Mouse (Mus musculus) c-Kit-positive CD71-positive TER-119-positive erythroid progenitor cells, embryonic 14.5 days (primary cell): ENCODE measurements at regions not wholly inside any gene's neighbourhood (a gene's known extent, or its start where the extent isn't known, plus 50 kb on each side); places are given as distances from the start of the nearest gene placed in this dataset.
A peak's percentile ranks its signal among the peaks of the same experiment; 100 is the strongest.

Experiments used
- DNase-seq: peaks from one replicate; pipeline ENCODE4 v3.0.0-alpha.2; 2013; ENCODE audit warnings: low spot score

DNA sequence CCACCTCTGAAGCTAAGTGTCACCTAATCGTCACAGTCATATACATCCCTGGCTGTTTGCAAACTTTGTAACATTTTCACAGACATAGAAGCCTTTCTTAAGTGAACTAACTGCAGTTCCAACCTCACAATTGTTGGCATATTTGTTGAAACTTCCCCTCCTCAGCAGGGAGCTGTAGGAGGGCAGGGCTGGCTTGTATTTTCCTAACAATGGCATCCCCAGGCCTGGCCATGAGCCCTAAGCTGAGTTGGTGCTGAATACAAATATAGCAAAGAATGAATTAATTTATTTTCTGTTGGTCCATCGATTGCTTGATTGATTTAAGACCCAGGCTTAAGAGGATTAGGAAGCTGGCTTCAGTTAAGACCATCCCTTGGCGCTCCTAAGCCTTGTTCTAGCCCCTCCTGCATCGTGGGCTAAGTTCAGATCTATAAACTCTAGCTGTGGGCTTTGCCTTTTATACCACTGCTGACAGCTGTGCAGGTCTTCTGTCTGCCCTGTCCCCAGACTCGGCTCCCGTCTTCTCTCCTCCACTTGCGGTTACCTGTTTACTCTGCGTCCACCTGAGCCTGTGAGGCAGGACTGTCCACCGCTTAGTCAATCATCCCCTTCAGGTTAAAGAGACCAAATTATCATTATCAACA, 269.8 kb downstream of the Hlx start:
- no peak for DNase-seq

DNA sequence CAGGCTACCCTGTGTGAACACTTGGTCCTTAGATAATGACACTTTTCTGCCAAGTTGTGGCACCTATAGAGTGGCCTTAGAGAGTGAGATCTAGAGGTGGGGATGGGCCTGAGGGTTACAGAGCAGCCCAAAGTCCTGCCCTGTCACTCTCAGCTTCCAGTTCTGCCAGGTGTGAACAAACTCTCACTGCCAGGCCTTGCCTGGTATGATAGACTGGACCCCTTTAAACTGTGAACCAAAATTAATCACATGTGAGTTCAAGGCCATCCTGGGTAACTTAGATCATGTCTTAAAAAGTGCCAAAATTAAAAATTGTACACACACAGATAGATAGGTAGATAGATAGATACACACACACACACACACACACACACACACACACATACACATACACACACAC, 271.0 kb downstream of the Hlx start:
- DNase-seq = no peak

DNA sequence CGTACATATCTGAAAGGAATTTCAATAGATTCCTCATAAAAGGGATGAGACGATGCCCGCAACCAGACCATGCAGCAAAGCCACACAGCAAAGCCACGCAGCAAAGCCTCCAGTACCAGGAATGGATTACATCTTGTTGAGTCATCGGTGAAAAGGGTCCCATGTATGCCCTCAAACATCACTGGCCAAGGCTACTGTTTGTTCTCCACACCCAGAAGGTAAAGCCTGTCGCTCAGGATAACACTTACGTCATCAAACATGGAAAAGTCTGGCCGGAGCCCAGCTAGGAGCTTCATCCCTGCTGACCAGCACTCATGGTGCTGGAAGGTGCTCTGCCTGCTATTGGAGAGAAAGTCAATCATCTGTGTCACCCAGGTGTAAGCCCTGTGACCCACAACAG, 275.7 kb downstream of the Hlx start:
- DNase-seq = no peak

DNA sequence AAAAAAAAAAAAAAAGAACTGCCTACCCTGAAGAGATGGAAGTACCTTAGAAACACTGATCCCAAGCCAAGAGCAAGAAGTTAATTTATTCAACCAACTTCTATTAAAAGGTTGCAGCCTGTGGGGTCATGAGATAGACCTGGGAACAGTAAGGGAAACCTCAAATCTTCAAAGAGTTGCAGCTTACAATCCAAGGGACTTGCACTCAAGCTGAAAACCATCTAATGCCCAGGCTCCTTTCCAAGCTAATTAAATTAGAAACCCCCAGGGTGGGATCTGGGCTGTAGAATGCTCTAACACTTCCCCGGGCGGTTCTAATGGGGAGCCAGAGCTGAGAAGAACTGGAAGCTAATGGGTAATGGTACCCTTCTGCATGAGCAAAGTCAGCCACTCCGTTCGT, 278.0 kb downstream of the Hlx start:
- DNase-seq = no peak

DNA sequence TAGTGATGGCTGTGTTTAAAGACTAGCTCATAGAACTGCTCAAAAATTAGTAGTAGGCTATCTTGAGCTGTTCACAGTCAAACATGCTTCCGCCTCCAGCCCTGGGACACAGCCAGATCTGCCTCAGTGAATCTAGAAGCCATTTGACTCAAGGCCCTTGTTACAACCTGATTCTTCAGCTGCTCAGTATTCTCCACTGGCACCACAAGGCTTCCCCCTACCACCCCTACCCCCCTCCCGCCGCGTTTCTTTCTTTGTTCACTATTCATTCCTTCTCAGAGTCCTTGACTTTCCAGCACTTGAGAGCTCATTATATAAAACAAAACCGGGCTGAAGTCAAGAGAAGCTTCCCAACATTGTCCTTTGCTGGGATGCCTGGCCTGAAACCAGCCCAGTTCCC, 278.7 kb downstream of the Hlx start:
- DNase-seq = no peak

DNA sequence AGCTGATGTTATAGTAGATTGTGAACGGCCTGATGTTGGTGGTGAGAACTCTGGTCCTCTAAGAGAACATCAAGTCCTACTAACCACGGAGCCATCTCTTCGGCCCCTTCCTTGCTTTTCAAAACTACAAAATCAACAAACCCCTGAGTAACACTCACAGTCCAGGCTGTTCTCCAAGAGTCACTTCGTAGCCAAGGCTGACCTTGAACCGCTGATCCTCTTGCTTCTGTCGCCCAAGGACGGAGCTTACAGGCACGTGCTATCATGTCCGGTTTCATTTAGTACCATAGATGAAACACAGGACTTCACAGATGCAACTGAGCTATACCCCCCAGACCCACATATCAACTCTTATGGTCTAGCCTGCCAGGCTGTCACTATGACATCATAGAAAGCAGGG, 279.4 kb downstream of the Hlx start:
- DNase-seq = no peak

DNA sequence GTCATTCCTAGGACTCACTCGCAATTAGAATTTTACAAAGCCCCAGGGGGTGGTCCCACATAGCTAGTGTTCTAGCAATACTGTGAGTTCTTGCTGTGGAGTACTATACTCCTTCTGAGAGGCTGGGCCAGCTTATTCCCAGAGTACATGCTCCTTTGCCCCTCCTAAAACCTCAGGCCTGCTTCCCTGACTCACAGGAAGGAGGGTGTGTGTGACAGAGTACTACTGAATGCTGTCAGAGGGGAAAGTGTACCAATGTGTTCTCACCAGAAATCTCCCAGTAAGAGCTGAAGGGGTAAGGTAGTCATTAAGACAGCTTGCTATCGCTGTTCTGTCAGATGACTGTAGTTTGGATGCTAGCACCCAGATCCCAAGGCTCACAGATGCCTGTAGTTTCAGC, 280.7 kb downstream of the Hlx start:
- no peak for DNase-seq

DNA sequence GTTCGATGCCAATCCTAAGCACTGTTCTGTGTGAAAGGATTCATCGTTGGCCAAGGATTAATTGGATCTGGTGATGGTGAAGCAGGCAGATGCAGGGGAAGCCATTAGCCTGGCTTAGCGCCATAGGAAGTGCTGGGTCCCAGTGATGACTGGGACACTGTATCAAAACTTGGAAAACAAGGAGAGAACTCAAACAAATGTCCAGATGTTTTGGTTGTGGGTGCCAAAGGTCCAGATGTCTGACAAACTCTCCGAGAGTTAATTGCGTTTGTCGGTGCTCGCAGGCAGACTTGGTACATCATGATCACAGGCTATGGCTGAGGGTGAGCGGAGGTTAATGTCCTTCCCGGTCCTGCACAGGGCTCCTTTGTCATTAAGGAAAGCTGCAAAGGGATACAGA, 283.4 kb downstream of the Hlx start:
- no peak for DNase-seq

DNA sequence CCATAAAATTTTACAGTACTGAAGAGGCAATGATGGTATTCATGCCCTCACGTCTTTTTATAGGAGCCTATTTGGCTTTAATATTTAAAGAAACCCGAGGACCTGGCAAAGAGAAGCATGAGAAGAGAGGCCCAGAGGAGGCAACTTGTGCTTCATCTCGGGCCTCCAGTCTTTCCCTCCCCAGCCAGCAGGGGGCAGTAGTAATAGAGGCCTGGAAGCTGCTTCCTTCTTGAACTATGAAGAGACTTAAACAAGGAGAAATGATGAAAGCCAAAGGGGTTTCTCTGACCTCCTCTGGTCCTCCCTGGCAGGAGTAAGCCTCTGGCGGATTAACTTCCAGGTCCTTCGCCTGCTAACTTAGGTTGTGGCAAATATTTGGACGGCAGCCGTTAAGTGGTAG, 284.5 kb downstream of the Hlx start:
- DNase-seq = peak; percentile 44

DNA sequence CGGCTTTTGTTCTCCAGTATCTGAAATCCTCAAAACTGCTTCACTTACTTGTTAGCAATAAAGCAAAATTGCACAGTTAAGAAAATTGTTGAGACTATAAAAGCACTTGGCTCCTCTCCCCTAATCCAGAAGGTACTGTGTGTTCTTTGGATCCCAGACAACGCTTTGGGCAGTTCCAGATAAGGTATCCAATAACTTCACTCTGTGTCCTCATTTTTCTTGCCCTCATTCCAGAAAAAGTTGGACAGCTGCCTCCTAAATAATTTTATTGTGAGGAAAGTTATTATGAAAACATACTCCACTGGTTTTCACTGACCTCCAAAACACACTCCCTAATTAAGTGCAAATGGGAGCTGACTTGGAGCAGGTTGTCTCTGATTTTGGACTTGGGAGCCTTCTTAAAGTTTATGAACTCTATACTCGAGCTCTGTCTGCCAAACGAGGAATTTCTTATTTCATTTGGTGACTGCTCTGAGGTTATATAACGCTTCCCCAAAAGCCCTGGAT, 285.2 kb downstream of the Hlx start:
- DNase-seq = no peak

DNA sequence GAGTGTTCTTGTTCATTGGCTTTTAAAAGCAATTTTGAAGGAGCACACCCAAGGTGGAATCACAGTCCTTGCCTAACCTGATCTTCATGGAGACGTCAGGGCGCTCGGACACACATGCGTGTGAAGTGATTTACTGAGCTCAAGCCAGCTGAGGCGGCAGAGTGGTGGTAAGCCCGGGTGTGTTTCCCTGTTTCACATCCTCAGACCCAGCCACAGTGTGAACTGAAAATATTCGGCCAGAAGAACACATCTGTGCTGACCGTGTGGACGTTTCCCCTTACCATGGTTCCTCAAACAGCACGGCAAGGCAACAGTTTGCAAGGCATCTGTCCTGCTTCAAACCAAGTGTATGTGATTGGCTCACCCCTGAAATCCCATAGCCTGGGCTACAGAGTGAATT, 288.2 kb downstream of the Hlx start:
- no peak for DNase-seq

DNA sequence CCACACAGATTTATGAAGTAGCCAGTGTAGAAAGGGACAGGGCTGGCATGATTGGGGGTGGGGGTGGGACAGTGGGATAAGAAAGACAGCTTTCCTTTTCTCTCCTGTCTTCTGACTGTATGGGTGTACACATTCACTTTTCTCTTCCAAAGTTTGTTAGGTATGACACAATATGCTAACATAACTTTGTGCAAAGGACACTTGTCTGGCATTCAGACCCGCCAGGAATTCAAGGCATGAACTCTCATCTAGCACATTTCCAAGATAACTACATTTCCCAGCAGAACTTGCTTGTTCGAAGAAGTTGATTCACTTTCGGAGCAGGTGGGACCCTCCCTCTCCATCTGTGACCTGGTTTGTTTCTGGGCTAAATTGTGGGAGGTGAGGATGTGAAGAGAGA, 289.7 kb downstream of the Hlx start:
- DNase-seq = no peak

DNA sequence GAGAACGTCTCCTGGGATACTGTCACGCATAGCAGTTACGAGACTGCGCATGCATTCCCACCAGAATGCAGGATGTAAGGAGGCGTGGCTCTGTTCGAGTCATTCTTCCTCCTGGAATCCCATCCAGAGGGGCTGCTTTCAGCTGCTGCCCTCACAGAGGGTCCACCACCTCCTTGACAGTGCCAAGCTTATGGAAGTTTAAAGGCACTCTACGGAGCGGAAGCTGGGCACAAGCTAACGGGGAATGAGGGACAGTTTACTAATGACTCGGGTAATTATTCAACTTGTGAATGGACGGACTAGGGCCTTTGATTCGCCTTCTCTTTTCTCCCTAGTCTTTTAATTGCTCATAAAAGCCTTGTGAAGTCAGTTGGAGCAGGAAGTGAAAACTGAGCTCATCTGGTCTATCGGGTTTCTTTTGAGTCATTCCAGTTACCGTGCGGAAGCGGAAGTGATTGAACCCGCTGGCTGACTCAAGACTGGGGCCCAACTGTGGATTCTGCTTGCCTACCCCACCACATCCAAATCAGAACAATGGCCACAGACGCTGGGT, 291.3 kb downstream of the Hlx start:
- peak; percentile 4 for DNase-seq

DNA sequence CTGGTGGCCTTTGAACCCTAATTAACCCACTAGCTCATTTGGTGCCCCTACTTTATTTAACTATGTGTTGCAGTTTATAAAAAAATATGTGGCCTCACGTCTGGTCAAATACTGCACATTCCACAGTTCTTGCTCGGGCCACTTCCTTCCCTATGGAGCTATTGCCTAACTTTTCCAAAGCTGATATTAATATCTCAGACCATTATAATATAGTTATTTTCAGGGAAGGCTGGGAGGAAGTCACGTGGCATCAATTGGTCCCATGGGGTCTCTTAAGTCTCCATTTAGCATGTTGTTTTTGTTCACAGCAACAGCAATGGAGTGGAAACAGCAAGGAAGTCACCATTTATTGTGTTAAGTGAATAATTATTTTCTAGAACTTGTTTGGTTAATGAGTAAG, 292.9 kb downstream of the Hlx start:
- DNase-seq = no peak

DNA sequence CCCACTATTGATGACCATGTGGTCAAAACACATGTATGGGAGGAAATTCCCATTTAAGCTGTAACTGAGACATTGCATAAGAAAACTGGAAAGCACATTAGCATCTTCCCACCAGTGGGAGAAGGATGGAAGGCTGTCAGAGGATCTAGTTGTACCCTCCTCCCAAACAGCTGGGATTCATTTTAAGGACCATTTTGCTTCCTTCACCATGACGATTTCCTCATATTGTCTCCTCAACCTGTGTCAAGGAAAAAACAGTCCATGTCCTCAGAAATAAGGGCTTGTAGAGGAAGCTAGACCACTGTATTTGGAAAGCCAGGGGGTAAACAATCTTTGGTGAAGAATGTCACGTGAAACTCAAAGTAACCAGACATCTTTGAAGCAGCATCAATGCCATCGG, 296.0 kb downstream of the Hlx start:
- DNase-seq = no peak

DNA sequence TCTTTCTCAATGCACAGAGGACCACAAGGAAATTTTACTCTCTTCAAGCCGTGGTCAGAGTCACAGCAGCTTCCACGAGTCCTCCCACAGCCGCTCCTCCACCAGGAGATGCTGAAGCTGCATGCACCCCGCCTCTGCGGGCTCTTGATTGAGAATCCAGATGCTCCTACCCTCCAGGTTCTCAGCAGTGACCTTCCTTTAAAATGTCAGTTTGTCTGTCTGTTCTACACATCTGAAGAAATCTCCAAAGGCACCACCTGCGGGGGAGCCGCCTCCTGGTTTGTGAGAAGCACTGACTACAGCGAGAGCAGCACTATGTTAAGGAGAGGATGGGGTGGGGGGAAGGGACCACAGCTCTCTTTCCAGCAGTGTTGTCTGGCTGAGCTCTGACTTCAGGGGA, 303.8 kb downstream of the Hlx start:
- DNase-seq = no peak

DNA sequence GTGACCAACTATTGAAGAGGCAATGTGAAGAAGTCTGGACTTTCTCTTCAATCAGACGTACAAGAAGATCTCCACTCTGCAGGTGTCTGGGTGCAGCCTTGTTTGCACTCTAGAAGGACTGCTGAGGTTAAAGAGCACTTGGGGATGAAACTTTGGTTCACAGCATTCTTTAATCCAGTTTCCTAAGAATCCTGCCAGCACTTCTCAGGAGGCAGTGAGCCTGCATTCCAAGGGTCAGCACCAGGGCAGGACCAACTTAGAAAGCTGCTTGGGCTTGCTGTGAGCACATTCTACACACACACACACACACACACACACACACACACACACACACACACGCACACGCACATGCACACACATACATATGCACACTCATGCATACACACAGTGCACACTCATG, 304.4 kb downstream of the Hlx start:
- no peak for DNase-seq

DNA sequence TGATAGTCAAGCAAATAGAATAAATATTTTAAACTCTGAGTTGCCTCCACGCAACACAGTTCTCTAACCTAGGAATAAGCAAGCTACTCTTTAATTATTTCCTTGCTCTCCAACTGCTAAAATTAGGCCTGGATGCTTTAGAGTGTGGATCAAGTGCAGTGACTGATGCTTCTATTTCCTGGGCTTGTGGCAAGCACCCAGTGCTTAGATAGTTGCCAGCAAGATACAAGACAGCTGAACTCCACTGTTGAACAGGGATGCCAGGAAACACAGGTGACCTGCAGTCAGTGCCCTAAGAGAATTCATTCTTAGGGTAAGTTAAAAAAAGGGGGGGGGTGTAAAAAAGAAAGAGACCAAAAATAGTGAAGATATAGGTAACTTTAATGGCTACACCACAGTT, 306.7 kb downstream of the Hlx start:
- DNase-seq = no peak

DNA sequence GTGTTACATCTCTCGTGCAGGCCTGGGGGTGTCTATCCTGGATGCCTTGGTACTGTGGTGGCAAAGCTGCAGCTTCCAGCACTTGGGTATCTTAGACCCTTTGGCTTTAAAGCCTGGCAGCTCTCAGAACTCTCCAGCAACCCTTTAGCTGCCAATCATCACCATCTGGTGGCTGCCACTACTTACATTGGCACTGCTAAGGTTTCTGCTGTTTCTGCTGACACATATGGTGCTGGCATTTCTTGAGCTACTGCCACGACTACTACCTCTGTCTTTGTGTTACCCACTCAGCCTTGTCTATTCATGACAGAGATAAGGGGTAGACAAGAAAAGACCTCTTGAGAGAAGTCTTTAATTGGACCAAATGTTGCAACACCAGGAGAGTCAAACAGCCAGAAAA, 308.4 kb downstream of the Hlx start:
- DNase-seq = no peak

DNA sequence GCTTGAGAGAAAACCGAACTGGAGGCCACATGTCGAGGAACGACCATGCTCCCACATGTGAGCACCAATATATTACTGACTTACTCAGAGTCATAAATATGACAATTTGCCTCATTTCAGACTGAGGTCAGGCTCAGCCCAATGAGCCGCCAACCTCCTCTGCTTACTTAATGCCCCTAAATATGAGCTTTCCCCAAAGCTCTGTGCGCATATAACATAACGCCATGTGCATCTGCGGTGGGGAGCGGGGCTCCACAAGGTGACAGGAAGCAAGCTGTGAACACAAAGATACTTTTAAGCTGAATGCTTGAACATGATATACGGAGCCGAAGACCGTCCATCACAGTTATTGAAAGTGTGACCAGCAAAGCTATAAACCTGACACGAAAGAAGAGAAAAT, 319.8 kb downstream of the Hlx start:
- no peak for DNase-seq

DNA sequence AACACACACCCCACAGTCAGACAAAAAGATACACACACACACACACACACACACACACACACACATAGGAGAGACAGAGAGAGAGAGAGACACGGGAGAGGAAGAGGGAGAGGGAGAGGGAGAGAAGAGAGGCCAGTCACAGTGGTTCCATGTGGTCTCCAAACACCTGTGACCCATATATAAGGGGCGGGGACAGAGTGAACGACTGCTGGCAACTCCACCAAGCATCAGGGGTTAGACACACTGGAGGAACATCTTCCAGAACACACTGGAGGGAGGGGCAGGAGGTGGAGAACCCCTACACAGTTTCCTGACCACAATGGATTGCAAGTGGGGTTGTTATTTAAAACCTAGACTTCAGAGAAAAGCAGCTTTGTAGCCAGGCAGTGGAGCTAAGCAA, 321.4 kb downstream of the Hlx start:
- no peak for DNase-seq

DNA sequence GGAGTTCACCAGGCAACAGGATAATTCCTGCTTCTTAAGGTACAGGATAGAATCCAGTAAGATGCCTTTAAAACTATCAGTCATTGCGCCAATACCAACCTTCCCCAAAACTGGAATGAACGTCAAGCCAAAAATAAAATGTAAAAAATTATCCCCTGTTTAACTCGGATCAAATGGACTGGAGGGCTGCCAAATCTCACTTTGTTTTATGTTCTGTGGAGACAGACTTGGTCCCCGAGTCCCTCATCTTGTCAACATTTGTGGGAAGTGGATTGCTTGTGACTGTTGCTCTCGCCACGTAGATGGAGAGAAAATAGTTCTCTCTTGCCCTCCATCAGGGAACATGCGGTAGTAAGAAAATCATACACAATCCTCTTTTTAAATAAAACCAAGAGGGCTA, 322.4 kb downstream of the Hlx start:
- no peak for DNase-seq

DNA sequence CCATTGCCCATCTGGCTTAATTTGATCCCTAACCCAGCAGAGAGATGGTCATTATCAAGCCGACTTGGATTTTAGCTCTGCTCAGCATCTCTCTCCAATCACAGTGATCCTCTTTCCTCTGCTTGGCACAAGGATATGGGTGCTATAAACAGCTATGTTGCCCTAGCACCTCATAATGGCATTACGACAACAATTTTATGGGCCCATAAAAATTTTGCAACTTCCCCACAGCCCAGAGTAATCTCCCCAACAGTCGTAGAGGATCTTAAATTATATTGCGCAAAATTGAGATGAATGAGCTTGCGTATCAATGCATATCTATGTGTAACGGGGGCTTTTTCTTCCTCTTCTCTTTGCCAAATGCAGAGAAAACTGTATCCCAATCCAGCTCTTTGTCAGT, 329.4 kb downstream of the Hlx start:
- no peak for DNase-seq

DNA sequence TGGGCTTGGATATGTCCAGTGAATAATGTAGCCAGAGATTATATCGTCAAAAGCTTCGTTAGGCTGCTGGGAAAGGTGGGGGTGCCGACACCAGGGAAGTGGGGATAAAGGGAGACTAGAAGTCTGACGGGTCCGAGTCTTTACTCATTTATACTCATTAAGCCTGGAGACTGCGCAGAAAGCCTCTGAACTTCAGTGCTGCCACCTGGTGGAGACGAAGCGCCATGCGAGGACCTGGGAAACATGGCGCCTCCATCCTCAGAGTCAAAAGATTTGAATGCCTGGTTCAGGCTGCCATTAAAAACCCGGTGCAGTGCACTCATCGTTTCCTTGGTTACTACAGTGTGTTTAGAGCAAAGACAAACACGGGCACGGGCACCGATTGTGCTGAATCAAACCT, 337.2 kb downstream of the Hlx start:
- peak; percentile 13 for DNase-seq
